Mouse (Mus musculus): ENCODE measurements around the gene Srpk1. TPM values are rescaled to one million over a fixed set of nuclear protein-coding genes. Genes with fewer than 3 reads are reported as not detected.

The Srpk1 gene
- total and polyA plus RNA-seq, 3 experiments: 119 to 211 (median 125) TPM

- no peaks in the 10 kb centered on the region for H3K79me2 ChIP-seq (ENCODE audit: control insufficient read depth, insufficient read depth, low read length, poor library complexity)
- 0 out of 2 replicates have a peak, but pooled peaks have one; percentile 19 for TF ChIP-seq USF1 (IDR thresholded peaks at IDR 0.05; ENCODE audit: low read depth, low read length)
- peak; percentile 52 for TF ChIP-seq BHLHE40 (IDR thresholded peaks at IDR 0.05; ENCODE audit: borderline replicate concordance, low read depth, low read length)
- no peak for TF ChIP-seq ELF1 (IDR thresholded peaks at IDR 0.05; ENCODE audit: low read depth, low read length)
- TF ChIP-seq UBTF (IDR thresholded peaks at IDR 0.05; ENCODE audit: borderline replicate concordance, insufficient read depth, low read depth, low read length): no peak
- TF ChIP-seq ZNF384 (IDR thresholded peaks at IDR 0.05; ENCODE audit: low read depth, low read length): no peak
- peak; percentile 80 to 96 (median 92) for TF ChIP-seq CTCF (IDR thresholded peaks at IDR 0.05 in 2 of 3, conservative IDR thresholded peaks at IDR 0.05 in 1 of 3; ENCODE audit: control insufficient read depth in 1 of 3, insufficient read depth in 1 of 3, low read depth in 2 of 3, low read length in 3 of 3, poor library complexity in 1 of 3, severe bottlenecking in 1 of 3)
- TF ChIP-seq ZC3H11A (IDR thresholded peaks at IDR 0.05; ENCODE audit: low read depth, low read length): peak; percentile 71
- peak; percentile 72 for TF ChIP-seq SMC3 (IDR thresholded peaks at IDR 0.05; ENCODE audit: low read depth, low read length)
- TF ChIP-seq GATA1 (IDR thresholded peaks at IDR 0.05; ENCODE audit: low read depth, low read length): no peak
- peak; percentile 69; the same call in 1 of the 2 replicates for TF ChIP-seq MAZ (IDR thresholded peaks at IDR 0.05; ENCODE audit: low read depth, low read length)
- TF ChIP-seq TBP (IDR thresholded peaks at IDR 0.05; ENCODE audit: low read depth, low read length): no peak
- peak; percentile 72 for TF ChIP-seq RAD21 (IDR thresholded peaks at IDR 0.05; ENCODE audit: low read depth, low read length)
- TF ChIP-seq E2F4 (IDR thresholded peaks at IDR 0.05; ENCODE audit: borderline replicate concordance, low read depth, low read length): no peak
- no peak for TF ChIP-seq JUND (IDR thresholded peaks at IDR 0.05; ENCODE audit: low read depth, low read length)
- H3K4me3 ChIP-seq (ENCODE audit: control insufficient read depth in 1 of 2, insufficient read depth in 1 of 2, low read depth in 2 of 2, low read length in 2 of 2): no peak overlapping the region
- H3K36me3 ChIP-seq (ENCODE audit: control insufficient read depth in 1 of 2, insufficient read depth in 2 of 2, low read length in 2 of 2): no peaks in the 10 kb centered on the region; a peak in 1 of 4 replicates
- H3K9me3 ChIP-seq (replicated peaks; ENCODE audit: insufficient read depth, low read length): no peaks in the 10 kb centered on the region
- peak; percentile 75 for DNase-seq (ENCODE audit: low read depth, low spot score)
- H3K27me3 ChIP-seq (ENCODE audit: control insufficient read depth in 1 of 2, insufficient read depth in 2 of 2, low read length in 2 of 2): peaks cover 0 to 5% of the 10 kb centered on the region in 2 experiments; a peak in 2 of 4 replicates
- no peak overlapping the region for H3K27ac ChIP-seq (ENCODE audit: control insufficient read depth, low read depth, low read length)
- H3K4me1 ChIP-seq (ENCODE audit: control insufficient read depth in 1 of 2, insufficient read depth in 2 of 2, low read length in 2 of 2): peaks cover 0 to 4% of the 10 kb centered on the region in 2 experiments; a peak in 2 of 4 replicates
- H3K9ac ChIP-seq (ENCODE audit: control insufficient read depth, low read depth, low read length, poor library complexity, severe bottlenecking): no peak overlapping the region
Measured at GRCm38 (mm10) chr17:28553040-28553793, 69.3 kb downstream of the Srpk1 start.

GRCm38 (mm10) chr17:28549111-28549510 lies 73.4 kb downstream of the Srpk1 start, which contains the start of gene Clpsl2:
Gene Clpsl2, plus strand, starts transcription at chr17:28549411.
- H3K9ac ChIP-seq (ENCODE audit: control insufficient read depth, low read depth, low read length, poor library complexity, severe bottlenecking): no peak within 1 kb of the TSS
- H3K79me2 ChIP-seq (ENCODE audit: control insufficient read depth, insufficient read depth, low read length, poor library complexity): no peaks in the 10 kb centered on the region
- H3K4me1 ChIP-seq (ENCODE audit: control insufficient read depth in 1 of 2, insufficient read depth in 2 of 2, low read length in 2 of 2): no peaks in the 10 kb centered on the region
- H3K9me3 ChIP-seq (replicated peaks; ENCODE audit: insufficient read depth, low read length): no peaks in the 10 kb centered on the region
- no peaks in the 10 kb centered on the region; a peak in 1 of 4 replicates for H3K36me3 ChIP-seq (ENCODE audit: control insufficient read depth in 1 of 2, insufficient read depth in 2 of 2, low read length in 2 of 2)
- no peak for DNase-seq (ENCODE audit: low read depth, low spot score)
- H3K27ac ChIP-seq (ENCODE audit: control insufficient read depth, low read depth, low read length): no peak within 1 kb of the TSS
- H3K4me3 ChIP-seq (ENCODE audit: control insufficient read depth in 1 of 2, insufficient read depth in 1 of 2, low read depth in 2 of 2, low read length in 2 of 2): no peak within 1 kb of the TSS
- H3K27me3 ChIP-seq (ENCODE audit: control insufficient read depth in 1 of 2, insufficient read depth in 2 of 2, low read length in 2 of 2): peaks cover 4 to 9% of the 10 kb centered on the region in 2 experiments
- TF ChIP-seq UBTF (IDR thresholded peaks at IDR 0.05; ENCODE audit: borderline replicate concordance, insufficient read depth, low read depth, low read length) (no peak), TBP (IDR thresholded peaks at IDR 0.05; ENCODE audit: low read depth, low read length) (no peak), ZNF384 (IDR thresholded peaks at IDR 0.05; ENCODE audit: low read depth, low read length) (no peak), ZMIZ1 (IDR thresholded peaks at IDR 0.05; ENCODE audit: low read depth, low read length) (no peak), CTCF (IDR thresholded peaks at IDR 0.05 in 2 of 3, conservative IDR thresholded peaks at IDR 0.05 in 1 of 3; ENCODE audit: control insufficient read depth in 1 of 3, insufficient read depth in 1 of 3, low read depth in 2 of 3, low read length in 3 of 3, poor library complexity in 1 of 3, severe bottlenecking in 1 of 3) (no peak), POLR2AphosphoS5 (IDR thresholded peaks at IDR 0.05; ENCODE audit: borderline replicate concordance, low read depth, low read length) (no peak), ZC3H11A (IDR thresholded peaks at IDR 0.05; ENCODE audit: low read depth, low read length) (no peak)

All from MEL (cell line).